Mouse (Mus musculus): ENCODE measurements around the gene Palm3. TPM values are rescaled to one million over a fixed set of nuclear protein-coding genes. Genes with fewer than 3 reads are reported as not detected.

Gene Palm3
- polyA plus RNA-seq (2014; fragmentation: Nextera tagmentation; extraction: Ambion mirVana), result 1.1 and 2.1 TPM in 2 replicates

- Histone ChIP-seq H3K27me3 (ENCODE audit: control insufficient read depth, insufficient read depth, low read length) (peaks cover 21% of the 10 kb centered on the region), H3K9ac (ENCODE audit: low read length) (no peak within 1 kb of the TSS), H3K4me2 (ENCODE audit: low read depth, severe bottlenecking) (peak within 1 kb of the TSS; percentile 15; the same call in 1 of the 2 replicates)
These were observed at the start of gene Palm3 for GRCm38 (mm10) chr8:84021096-84021495. Palm3 (plus strand) TSS chr8:84021471.

GRCm38 (mm10) chr8:83971661-83972060 lies 49.6 kb upstream of the Palm3 start:
- H3K4me2 ChIP-seq (ENCODE audit: low read depth, severe bottlenecking), result peak overlapping the region; percentile 92; the same call in 1 of the 2 replicates
- peaks cover 12% of the 10 kb centered on the region for H3K4me1 ChIP-seq (ENCODE audit: control insufficient read depth, insufficient read depth, low read length)
- H3K27me3 ChIP-seq (ENCODE audit: control insufficient read depth, insufficient read depth, low read length), result no peaks in the 10 kb centered on the region
- H3K9ac ChIP-seq (ENCODE audit: low read length), result peak overlapping the region; percentile 64; the same call in 1 of the 2 replicates
- DNase-seq (ENCODE audit: low spot score) (no peak), ATAC-seq (ENCODE audit: insufficient number of reproducible peaks, low FRiP score, low TSS enrichment, low read depth) (no peak)
- H3K27ac ChIP-seq (replicated peaks; ENCODE audit: low read depth, low read length), result no peak overlapping the region
- peaks cover 14% of the 10 kb centered on the region for H3K36me3 ChIP-seq (ENCODE audit: control insufficient read depth, insufficient read depth, low read length)
- H3K9me3 ChIP-seq (ENCODE audit: control insufficient read depth, low read length), result no peaks in the 10 kb centered on the region
- H3K4me3 ChIP-seq (ENCODE audit: low read depth, low read length), result peak overlapping the region; percentile 85; the same call in 1 of the 2 replicates
- WGBS, result 78% methylated on average over 6 of the region's 6 CpGs

More at GRCm38 (mm10) chr8:84021096-84021495, at the start of gene Palm3:
- H3K36me3 ChIP-seq (ENCODE audit: control insufficient read depth, insufficient read depth, low read length), result no peaks in the 10 kb centered on the region
- WGBS, result 4% methylated on average over 18 of the region's 18 CpGs
- 0 out of 2 replicates have a peak, but pooled peaks cover 9% of the 10 kb centered on the region for H3K4me1 ChIP-seq (ENCODE audit: control insufficient read depth, insufficient read depth, low read length)
- no peak within 1 kb of the TSS for H3K27ac ChIP-seq (replicated peaks; ENCODE audit: low read depth, low read length)
- DNase-seq (ENCODE audit: low spot score) (no peak), ATAC-seq (ENCODE audit: insufficient number of reproducible peaks, low FRiP score, low TSS enrichment, low read depth) (peak; percentile 13; the same call in 1 of the 2 replicates)
- H3K9me3 ChIP-seq (ENCODE audit: control insufficient read depth, low read length), result no peaks in the 10 kb centered on the region
- no peak within 1 kb of the TSS for H3K4me3 ChIP-seq (ENCODE audit: low read depth, low read length)

GRCm38 (mm10) chr8:83972150-83973120 lies 48.8 kb upstream of the Palm3 start, which contains the start of gene Prkaca:
Prkaca (plus strand) TSS chr8:83972993.
- Histone ChIP-seq H3K9ac (ENCODE audit: low read length) (peak within 1 kb of the TSS; percentile 81), H3K4me3 (ENCODE audit: low read depth, low read length) (peak within 1 kb of the TSS; percentile 85), H3K9me3 (ENCODE audit: control insufficient read depth, low read length) (no peaks in the 10 kb centered on the region), H3K4me2 (ENCODE audit: low read depth, severe bottlenecking) (peak within 1 kb of the TSS; percentile 98), H3K27ac (replicated peaks; ENCODE audit: low read depth, low read length) (0 out of 2 replicates have a peak within 1 kb of the TSS, but pooled peaks have one; percentile 33), H3K36me3 (ENCODE audit: control insufficient read depth, insufficient read depth, low read length) (peaks cover 11% of the 10 kb centered on the region), H3K4me1 (ENCODE audit: control insufficient read depth, insufficient read depth, low read length) (peaks cover 19% of the 10 kb centered on the region), H3K27me3 (ENCODE audit: control insufficient read depth, insufficient read depth, low read length) (no peaks in the 10 kb centered on the region)
- peak; percentile 100 for ATAC-seq (ENCODE audit: insufficient number of reproducible peaks, low FRiP score, low TSS enrichment, low read depth)
- under 1% methylated on average over 78 of the region's 94 CpGs for WGBS
- peak; percentile 98 for DNase-seq (ENCODE audit: low spot score)

- Histone ChIP-seq H3K4me2 (ENCODE audit: low read depth, severe bottlenecking) (peak overlapping the region; percentile 98), H3K27me3 (ENCODE audit: control insufficient read depth, insufficient read depth, low read length) (no peaks in the 10 kb centered on the region), H3K4me1 (ENCODE audit: control insufficient read depth, insufficient read depth, low read length) (peaks cover 21% of the 10 kb centered on the region), H3K9me3 (ENCODE audit: control insufficient read depth, low read length) (no peaks in the 10 kb centered on the region), H3K4me3 (ENCODE audit: low read depth, low read length) (peak overlapping the region; percentile 85), H3K27ac (replicated peaks; ENCODE audit: low read depth, low read length) (0 out of 2 replicates have a peak overlapping the region, but pooled peaks have one; percentile 8), H3K36me3 (ENCODE audit: control insufficient read depth, insufficient read depth, low read length) (peaks cover 6% of the 10 kb centered on the region; the same call in 1 of the 2 replicates), H3K9ac (ENCODE audit: low read length) (peak overlapping the region; percentile 81)
- 7% methylated on average over 18 of the region's 37 CpGs for WGBS
- peak; percentile 15; the same call in 1 of the 2 replicates for ATAC-seq (ENCODE audit: insufficient number of reproducible peaks, low FRiP score, low TSS enrichment, low read depth)
- peak; percentile 25 for DNase-seq (ENCODE audit: low spot score)
These were observed 47.9 kb upstream of the Palm3 start for GRCm38 (mm10) chr8:83973161-83974031.

GRCm38 (mm10) chr8:83974521-83974920 lies 46.8 kb upstream of the Palm3 start:
- ATAC-seq (ENCODE audit: insufficient number of reproducible peaks, low FRiP score, low TSS enrichment, low read depth) (no peak), DNase-seq (ENCODE audit: low spot score) (no peak)
- Histone ChIP-seq H3K9me3 (ENCODE audit: control insufficient read depth, low read length) (no peaks in the 10 kb centered on the region), H3K36me3 (ENCODE audit: control insufficient read depth, insufficient read depth, low read length) (0 out of 2 replicates have a peak, but pooled peaks cover 1% of the 10 kb centered on the region), H3K27me3 (ENCODE audit: control insufficient read depth, insufficient read depth, low read length) (no peaks in the 10 kb centered on the region), H3K4me3 (ENCODE audit: low read depth, low read length) (no peak overlapping the region), H3K4me1 (ENCODE audit: control insufficient read depth, insufficient read depth, low read length) (peaks cover 21% of the 10 kb centered on the region), H3K27ac (replicated peaks; ENCODE audit: low read depth, low read length) (no peak overlapping the region), H3K4me2 (ENCODE audit: low read depth, severe bottlenecking) (no peak overlapping the region), H3K9ac (ENCODE audit: low read length) (no peak overlapping the region)
- WGBS, result 80% methylated on average over 4 of the region's 4 CpGs

GRCm38 (mm10) chr8:83976101-83976630 lies 45.1 kb upstream of the Palm3 start:
- Histone ChIP-seq H3K4me2 (ENCODE audit: low read depth, severe bottlenecking) (no peak overlapping the region), H3K9ac (ENCODE audit: low read length) (no peak overlapping the region), H3K9me3 (ENCODE audit: control insufficient read depth, low read length) (no peaks in the 10 kb centered on the region), H3K36me3 (ENCODE audit: control insufficient read depth, insufficient read depth, low read length) (peaks cover 6% of the 10 kb centered on the region), H3K4me1 (ENCODE audit: control insufficient read depth, insufficient read depth, low read length) (peaks cover 21% of the 10 kb centered on the region), H3K4me3 (ENCODE audit: low read depth, low read length) (no peak overlapping the region), H3K27ac (replicated peaks; ENCODE audit: low read depth, low read length) (no peak overlapping the region), H3K27me3 (ENCODE audit: control insufficient read depth, insufficient read depth, low read length) (no peaks in the 10 kb centered on the region)
- no peak for DNase-seq (ENCODE audit: low spot score)
- no peak for ATAC-seq (ENCODE audit: insufficient number of reproducible peaks, low FRiP score, low TSS enrichment, low read depth)
- 85% methylated on average over 4 of the region's 4 CpGs for WGBS

GRCm38 (mm10) chr8:83976779-83977350 lies 44.4 kb upstream of the Palm3 start:
- Histone ChIP-seq H3K4me2 (ENCODE audit: low read depth, severe bottlenecking) (0 out of 2 replicates have a peak overlapping the region, but pooled peaks have one; percentile 10), H3K9me3 (ENCODE audit: control insufficient read depth, low read length) (no peaks in the 10 kb centered on the region), H3K36me3 (ENCODE audit: control insufficient read depth, insufficient read depth, low read length) (peaks cover 9% of the 10 kb centered on the region), H3K9ac (ENCODE audit: low read length) (no peak overlapping the region), H3K27ac (replicated peaks; ENCODE audit: low read depth, low read length) (no peak overlapping the region; the same call in 1 of the 2 replicates), H3K27me3 (ENCODE audit: control insufficient read depth, insufficient read depth, low read length) (no peaks in the 10 kb centered on the region), H3K4me3 (ENCODE audit: low read depth, low read length) (no peak overlapping the region), H3K4me1 (ENCODE audit: control insufficient read depth, insufficient read depth, low read length) (peaks cover 20% of the 10 kb centered on the region)
- 91% methylated on average over 5 of the region's 5 CpGs for WGBS
- ATAC-seq (ENCODE audit: insufficient number of reproducible peaks, low FRiP score, low TSS enrichment, low read depth) (no peak), DNase-seq (ENCODE audit: low spot score) (no peak)

Measured in limb, embryonic 11.5 days (tissue).